Mouse (Mus musculus): Measurements from ENCODE around the gene Ubn1.

Ubn1 gene

GRCm38 (mm10) chr16:5049774-5050234, at the start of gene Ubn1, which contains the start of gene Glyr1:
Gene Ubn1, plus strand, starts transcription at chr16:5050057.
Gene Glyr1, minus strand, starts transcription at chr16:5049863.
- peak; percentile 100 for DNase-seq

GRCm38 (mm10) chr16:5000611-5001010, 49.2 kb upstream of the Ubn1 start:
- peak; percentile 57 to 76 for DNase-seq

- peak; percentile 84 to 93 for DNase-seq
Observed at GRCm38 (mm10) chr16:5007067-5007466, 42.8 kb upstream of the Ubn1 start, which contains the start of gene Smim22. Gene Smim22, plus strand, starts transcription at chr16:5007288.

- peak; percentile 38 to 61 for DNase-seq
Observed at GRCm38 (mm10) chr16:5007492-5007891, 42.4 kb upstream of the Ubn1 start.

GRCm38 (mm10) chr16:5008076-5008475, 41.8 kb upstream of the Ubn1 start:
- peak; percentile 71 to 74 for DNase-seq

GRCm38 (mm10) chr16:5010371-5010935, 39.4 kb upstream of the Ubn1 start:
- DNase-seq, result no peak

GRCm38 (mm10) chr16:5011285-5011684, 38.6 kb upstream of the Ubn1 start:
- peak in 1 of 2 experiments; percentile 37 for DNase-seq

GRCm38 (mm10) chr16:5012036-5013005, 37.5 kb upstream of the Ubn1 start:
- DNase-seq, result peak; percentile 45 to 72

GRCm38 (mm10) chr16:5013054-5013838, 36.6 kb upstream of the Ubn1 start, which contains the start of gene Rogdi:
Gene Rogdi, minus strand, starts transcription at chr16:5013553.
- DNase-seq, result peak; percentile 99 to 100

- no peak for DNase-seq
Observed at GRCm38 (mm10) chr16:5014578-5014977, 35.3 kb upstream of the Ubn1 start.

GRCm38 (mm10) chr16:5024021-5024420, 25.8 kb upstream of the Ubn1 start:
- no peak for DNase-seq

- DNase-seq, result no peak
Observed at GRCm38 (mm10) chr16:5029847-5030246, 20.0 kb upstream of the Ubn1 start.

- DNase-seq, result no peak
Observed at GRCm38 (mm10) chr16:5035591-5035990, 14.3 kb upstream of the Ubn1 start.

- no peak for DNase-seq
Observed at GRCm38 (mm10) chr16:5036649-5037234, 13.1 kb upstream of the Ubn1 start.

GRCm38 (mm10) chr16:5045322-5045721, 4.5 kb upstream of the Ubn1 start:
- DNase-seq, result no peak

- DNase-seq, result no peak
Observed at GRCm38 (mm10) chr16:5049182-5049773, 579 bp upstream of the Ubn1 start.

GRCm38 (mm10) chr16:5050251-5051110, 624 bp downstream of the Ubn1 start:
- peak; percentile 82 to 91 for DNase-seq

GRCm38 (mm10) chr16:5058114-5058513, 8.3 kb downstream of the Ubn1 start:
- no peak for DNase-seq

GRCm38 (mm10) chr16:5063472-5063871, 13.6 kb downstream of the Ubn1 start:
- DNase-seq, result no peak

- DNase-seq, result no peak
Observed at GRCm38 (mm10) chr16:5070321-5070720, 20.5 kb downstream of the Ubn1 start.

GRCm38 (mm10) chr16:5071974-5072373, 22.1 kb downstream of the Ubn1 start:
- no peak for DNase-seq
